Comparison of ENCODE assay signal across 14 mouse cellular contexts in genomic region chrX:42512567-42512966, GRCm38 (mm10). TPM values are rescaled to one million over a fixed set of nuclear protein-coding genes. Genes with fewer than 3 reads are reported as not detected.
A peak's percentile ranks its signal among the peaks of the same experiment; 100 is the strongest.
DNase-seq lines count a peak whose midpoint lies in the region; ATAC-seq and TF ChIP-seq lines count a peak whose summit lies in the region.
"Had no signal": no experiment of that assay in that cellular context is flagged by ENCODE, and none has a peak within 500 bp of the region (broad histone marks: within the 10 kb centered on the region; RNA-seq: fewer than 3 reads in every experiment).

No protein-coding gene starts in this region.

- peak; percentile 4 for DNase-seq in embryonic facial prominence, embryonic 11.5 days (ENCODE audit: low spot score)
- DNase-seq in embryonic facial prominence, embryonic 10.5 days (ENCODE audit: low spot score): no peak
- DNase-seq in lung, adult 2 months: no peak
- no peak for DNase-seq in lung, postnatal 25 days (ENCODE audit: low spot score)
- DNase-seq in brain, embryonic 14.5 days (ENCODE audit: low read depth): no peak
- DNase-seq in thymus, postnatal 14 days: peak; percentile 70
- no peak for DNase-seq in forebrain, postnatal 0 days
- no peak for DNase-seq in heart, postnatal 36 days
- DNase-seq: gastrocnemius, postnatal 25 days had no signal

- no peak for TF ChIP-seq POLR2A in lung, adult 2 months (IDR thresholded peaks at IDR 0.05; ENCODE audit: borderline replicate concordance, extremely low read depth, low read depth, low read length)
- TF ChIP-seq POLR2A in brain, embryonic 14.5 days (IDR thresholded peaks at IDR 0.05; ENCODE audit: borderline replicate concordance, extremely low read depth, insufficient read depth, insufficient read length, poor library complexity, severe bottlenecking): no peak

- intact Hi-C loops in heart, postnatal 36 days (cut with DNase I): loop anchor here (10.0 kb wide), 1 partner anchor 238 kb away; no protein-coding TSS in a partner anchor

- no peaks in the 10 kb centered on the region for H3K36me3 ChIP-seq in embryonic facial prominence, embryonic 11.5 days (replicated peaks; ENCODE audit: control insufficient read depth, insufficient read depth, low read depth, low read length)
- no peaks in the 10 kb centered on the region for H3K36me3 ChIP-seq in embryonic facial prominence, embryonic 10.5 days (replicated peaks)
- H3K36me3 ChIP-seq in forebrain, postnatal 0 days (ENCODE audit: insufficient read depth): no peaks in the 10 kb centered on the region
- H3K36me3 ChIP-seq: neural tube, embryonic 15.5 days had no signal

- no peak overlapping the region for H3K4me3 ChIP-seq in embryonic facial prominence, embryonic 11.5 days (ENCODE audit: low read depth, low read length)
- no peak overlapping the region for H3K4me3 ChIP-seq in embryonic facial prominence, embryonic 10.5 days
- H3K4me3 ChIP-seq in lung, adult 2 months (replicated peaks; ENCODE audit: extremely low read depth, low read depth, low read length): no peak overlapping the region
- H3K4me3 ChIP-seq in forebrain, postnatal 0 days (ENCODE audit: low read depth, low read length): no peak overlapping the region
- H3K4me3 ChIP-seq: neural tube, embryonic 15.5 days had no signal

- H3K4me1 ChIP-seq in embryonic facial prominence, embryonic 11.5 days (ENCODE audit: control insufficient read depth, insufficient read depth, low read length): no peaks in the 10 kb centered on the region
- no peaks in the 10 kb centered on the region for H3K4me1 ChIP-seq in embryonic facial prominence, embryonic 10.5 days
- H3K4me1 ChIP-seq in lung, adult 2 months (ENCODE audit: control insufficient read depth, insufficient read depth, low read length): no peaks in the 10 kb centered on the region
- H3K4me1 ChIP-seq in forebrain, postnatal 0 days (ENCODE audit: insufficient read depth): no peaks in the 10 kb centered on the region
- H3K4me1 ChIP-seq: neural tube, embryonic 15.5 days had no signal

- no peaks in the 10 kb centered on the region for H3K27me3 ChIP-seq in embryonic facial prominence, embryonic 11.5 days (ENCODE audit: control insufficient read depth, insufficient read depth, low read length)
- H3K27me3 ChIP-seq in embryonic facial prominence, embryonic 10.5 days (replicated peaks; ENCODE audit: low read depth, poor library complexity, severe bottlenecking): no peaks in the 10 kb centered on the region
- H3K27me3 ChIP-seq in forebrain, postnatal 0 days (ENCODE audit: insufficient read depth, low read length): no peaks in the 10 kb centered on the region
- H3K27me3 ChIP-seq: neural tube, embryonic 15.5 days had no signal

- TF ChIP-seq CTCF in lung, adult 2 months (IDR thresholded peaks at IDR 0.05; ENCODE audit: insufficient read depth, low read length): peak; percentile 32; the same call in 1 of the 2 replicates
- peak; percentile 35; the same call in 1 of the 2 replicates for TF ChIP-seq CTCF in brain, embryonic 14.5 days (IDR thresholded peaks at IDR 0.05; ENCODE audit: borderline replicate concordance, extremely low read depth, insufficient read depth, insufficient read length)
- TF ChIP-seq CTCF in forebrain, postnatal 0 days (IDR thresholded peaks at IDR 0.05; ENCODE audit: low read depth): no peak

- H3K9me3 ChIP-seq in embryonic facial prominence, embryonic 11.5 days (replicated peaks; ENCODE audit: control insufficient read depth, low read length): no peaks in the 10 kb centered on the region
- no peaks in the 10 kb centered on the region for H3K9me3 ChIP-seq in embryonic facial prominence, embryonic 10.5 days
- H3K9me3 ChIP-seq in forebrain, postnatal 0 days (ENCODE audit: low read length): no peaks in the 10 kb centered on the region
- H3K9me3 ChIP-seq: neural tube, embryonic 15.5 days had no signal

- no peak overlapping the region for H3K4me2 ChIP-seq in embryonic facial prominence, embryonic 11.5 days (ENCODE audit: low read depth, low read length)
- H3K4me2 ChIP-seq in forebrain, postnatal 0 days (ENCODE audit: low read depth): no peak overlapping the region
- H3K4me2 ChIP-seq: neural tube, embryonic 15.5 days had no signal

- no peak overlapping the region for H3K9ac ChIP-seq in embryonic facial prominence, embryonic 11.5 days (replicated peaks; ENCODE audit: low read length)
- H3K9ac ChIP-seq in forebrain, postnatal 0 days: no peak overlapping the region
- H3K9ac ChIP-seq: neural tube, embryonic 15.5 days had no signal

- H3K27ac ChIP-seq in embryonic facial prominence, embryonic 11.5 days (replicated peaks; ENCODE audit: low read depth, low read length): no peak overlapping the region
- no peak overlapping the region for H3K27ac ChIP-seq in embryonic facial prominence, embryonic 10.5 days (replicated peaks)
- H3K27ac ChIP-seq in forebrain, postnatal 0 days (ENCODE audit: low read depth, low read length): no peak overlapping the region
- H3K27ac ChIP-seq: neural tube, embryonic 15.5 days had no signal

- no peak for ATAC-seq in embryonic facial prominence, embryonic 11.5 days (replicated peaks; ENCODE audit: insufficient number of reproducible peaks, low FRiP score, low TSS enrichment, low read depth)
- no peak for ATAC-seq in forebrain, postnatal 0 days
- ATAC-seq: inflammation-experienced regulatory T-cells, adult 6 months had no signal

RNA-seq across cellular contexts. Expression of gene Sh2d1a, which starts 10.3 kb away (rescaled TPM):
- polyA plus RNA-seq in embryonic facial prominence, embryonic 11.5 days (2014; fragmentation: Nextera tagmentation; extraction: Ambion mirVana): 0.38 TPM in 1 of 2 replicates, not detected in the other
- 0.23 and 0.44 TPM in 2 replicates for polyA plus RNA-seq in embryonic facial prominence, embryonic 10.5 days (2016; fragmentation: Nextera tagmentation; extraction: Ambion mirVana)
- polyA plus RNA-seq in lung, adult 2 months (2012; rRNA removed): 0.50 and 0.82 TPM in 2 replicates
- 0.04 and 0.15 TPM in 2 replicates for polyA plus RNA-seq in brain, embryonic 14.5 days (2012; rRNA removed)
- total RNA-seq in forebrain, postnatal 0 days (2014; rRNA removed): 1.0 TPM in 1 of 2 replicates, not detected in the other
- 3.7 and 6.3 TPM in 2 replicates for polyA plus RNA-seq in forebrain, postnatal 0 days (2015; fragmentation: Nextera tagmentation; extraction: Ambion mirVana)
- total RNA-seq in heart, postnatal 36 days (2021): not detected
- total RNA-seq: gastrocnemius, postnatal 25 days; left cerebral cortex, postnatal 10 days had no signal

RNA-seq across cellular contexts. Expression of gene Tex13c2, which starts 23.1 kb away (rescaled TPM):
- not detected in 2 replicates for polyA plus RNA-seq in embryonic facial prominence, embryonic 11.5 days (2014; fragmentation: Nextera tagmentation; extraction: Ambion mirVana)
- not detected in 2 replicates for polyA plus RNA-seq in embryonic facial prominence, embryonic 10.5 days (2016; fragmentation: Nextera tagmentation; extraction: Ambion mirVana)
- not detected in 2 replicates for polyA plus RNA-seq in lung, adult 2 months (2012; rRNA removed)
- 0.04 TPM in 1 of 2 replicates, not detected in the other for polyA plus RNA-seq in brain, embryonic 14.5 days (2012; rRNA removed)
- not detected in 2 replicates for total RNA-seq in forebrain, postnatal 0 days (2014; rRNA removed)
- not detected in 2 replicates for polyA plus RNA-seq in forebrain, postnatal 0 days (2015; fragmentation: Nextera tagmentation; extraction: Ambion mirVana)
- total RNA-seq in heart, postnatal 36 days (2021): not detected
- total RNA-seq: gastrocnemius, postnatal 25 days; left cerebral cortex, postnatal 10 days; megakaryocyte, adult 5-6 weeks had no signal
- polyA plus RNA-seq: embryonic facial prominence, embryonic 14.5 days; neural tube, embryonic 15.5 days had no signal

Comparison
In these comparisons a context has a peak if more than half of its experiments do, and no peak if none do; other contexts are left out.
1. DNase-seq: peak in embryonic facial prominence, embryonic 11.5 days (single experiment) and thymus, postnatal 14 days (single experiment); none in embryonic facial prominence, embryonic 10.5 days (single experiment), lung, adult 2 months (single experiment), lung, postnatal 25 days (single experiment), brain, embryonic 14.5 days (single experiment), forebrain, postnatal 0 days (single experiment) and heart, postnatal 36 days (0 of 2).